Mouse (Mus musculus): ENCODE data around the gene Rab26.

The Rab26 gene

GRCm38 (mm10) chr17:24507129-24507664, 26.8 kb downstream of the Rab26 start:
- DNase-seq, result no peak

DNA sequence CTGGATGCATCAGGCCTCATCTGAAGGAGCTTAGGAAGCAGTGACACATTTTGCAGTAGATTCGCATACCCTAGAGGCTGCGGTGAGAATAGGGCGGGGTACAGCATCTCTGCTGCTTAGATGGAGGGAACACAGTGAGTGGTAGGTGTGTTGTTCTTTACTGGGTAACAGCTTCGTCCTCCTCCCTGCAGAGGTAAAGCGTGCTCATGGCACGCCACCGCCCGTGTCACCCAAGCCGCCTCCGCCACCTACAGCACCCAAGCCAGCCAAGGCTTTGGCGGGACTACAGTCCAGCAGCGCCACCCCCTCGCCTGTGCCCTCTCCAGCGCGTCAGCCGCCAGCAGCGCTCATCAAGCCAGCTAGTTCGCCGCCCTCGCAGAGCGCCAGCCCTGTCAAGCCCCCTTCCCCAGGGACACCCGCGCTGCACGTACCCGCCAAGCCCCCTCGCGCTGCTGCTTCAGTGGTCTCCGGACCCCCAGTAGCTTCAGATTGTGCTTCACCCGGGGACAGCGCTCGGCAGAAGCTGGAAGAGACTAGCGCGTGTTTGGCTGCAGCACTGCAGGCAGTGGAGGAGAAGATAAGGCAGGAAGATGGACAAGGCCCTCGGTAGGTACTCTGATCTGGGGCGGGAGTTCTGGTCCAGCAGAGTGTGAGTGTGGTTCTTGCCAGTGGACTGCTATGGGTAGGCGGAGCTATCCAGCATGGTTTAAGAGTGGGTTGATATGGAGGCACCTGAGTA, 27.5 kb downstream of the Rab26 start:
- no peak for DNase-seq

DNA sequence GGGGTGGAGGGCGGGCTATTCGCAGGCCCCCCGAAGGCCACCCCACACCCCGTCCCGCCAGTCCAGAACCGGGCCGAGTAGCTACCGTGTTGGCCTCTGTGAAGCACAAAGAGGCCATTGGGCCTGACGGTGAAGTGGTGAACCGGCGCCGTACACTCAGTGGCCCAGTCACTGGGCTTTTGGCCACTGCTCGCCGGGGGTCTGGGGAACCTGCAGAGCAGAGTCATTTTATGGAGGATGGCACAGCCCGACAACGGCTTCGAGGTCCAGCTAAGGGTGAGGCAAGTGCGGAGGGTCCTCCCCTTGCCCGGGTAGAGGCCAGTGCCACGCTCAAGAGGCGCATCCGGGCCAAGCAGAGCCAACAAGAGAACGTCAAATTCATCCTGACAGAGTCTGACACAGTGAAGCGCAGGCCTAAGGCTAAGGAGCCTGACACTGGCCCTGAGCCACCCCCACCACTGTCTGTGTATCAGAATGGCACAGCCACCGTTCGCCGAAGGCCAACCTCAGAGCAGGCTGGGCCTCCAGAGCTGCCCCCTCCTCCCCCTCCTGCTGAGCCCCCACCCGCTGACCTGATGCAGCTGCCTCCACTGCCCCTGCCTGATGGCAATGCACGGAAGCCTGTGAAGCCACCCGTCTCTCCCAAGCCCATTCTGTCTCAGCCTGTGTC, 28.6 kb downstream of the Rab26 start:
- DNase-seq, result no peak

GRCm38 (mm10) chr17:24504085-24504484, 29.9 kb downstream of the Rab26 start:
- DNase-seq, result no peak

- DNase-seq, result no peak
Observed at GRCm38 (mm10) chr17:24502208-24502607, 31.8 kb downstream of the Rab26 start.

- DNase-seq, result no peak
Observed at GRCm38 (mm10) chr17:24496026-24496425, 38.0 kb downstream of the Rab26 start.

DNA sequence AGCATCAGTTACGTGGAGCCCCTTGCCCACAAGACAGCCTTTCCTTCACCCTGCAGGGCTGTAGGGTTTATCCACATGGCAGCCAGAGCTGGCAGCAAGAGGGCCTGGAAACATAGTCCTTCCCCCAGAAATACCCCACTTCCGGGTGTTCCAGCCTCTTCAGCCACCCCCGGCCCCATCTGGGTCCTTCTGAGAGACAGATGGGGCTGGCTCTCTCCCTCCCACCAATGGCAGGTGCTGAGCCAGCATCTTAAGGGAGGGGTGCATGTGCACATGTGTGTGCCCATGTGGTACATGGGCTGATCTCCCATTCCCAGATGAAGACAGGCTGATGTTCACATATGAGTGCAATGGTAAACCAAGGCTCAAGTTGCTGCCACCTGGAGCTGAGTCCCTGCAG, 38.6 kb downstream of the Rab26 start:
- DNase-seq, result no peak

DNA sequence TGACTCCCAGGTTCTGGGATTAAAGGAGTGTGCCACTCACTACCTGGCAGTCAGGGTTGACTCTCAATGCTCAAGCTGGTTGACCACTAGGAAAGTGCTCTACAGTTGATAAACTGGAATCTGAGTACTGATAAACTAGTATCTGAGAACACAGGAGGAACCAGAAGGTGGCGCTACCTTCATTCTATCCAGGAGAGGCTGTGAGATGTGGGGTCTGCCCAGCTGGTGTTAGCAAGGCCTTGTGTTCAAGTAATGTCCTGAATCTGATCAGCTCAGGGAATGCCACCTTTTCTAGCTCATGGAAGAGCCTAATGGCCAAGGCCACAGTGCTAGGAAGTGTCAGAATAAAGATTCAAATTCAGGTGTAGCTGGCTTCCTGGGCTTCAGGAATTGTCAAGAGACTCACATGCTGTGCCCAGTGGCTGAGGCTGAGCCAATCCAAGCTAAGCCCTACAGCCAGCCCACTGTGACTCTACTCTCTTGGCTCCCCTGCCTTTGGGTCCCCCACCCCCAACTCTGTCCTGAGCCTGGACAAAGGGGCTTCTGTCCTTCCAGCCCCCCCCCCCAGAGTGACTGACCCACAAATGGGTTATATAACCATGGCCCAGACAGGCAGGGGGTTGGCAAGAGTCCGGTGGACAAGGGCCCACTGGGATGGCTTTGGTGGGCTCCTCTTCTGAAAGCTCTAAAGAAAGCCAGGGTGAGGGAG, 39.2 kb downstream of the Rab26 start:
- peak; percentile 82 for DNase-seq

DNA sequence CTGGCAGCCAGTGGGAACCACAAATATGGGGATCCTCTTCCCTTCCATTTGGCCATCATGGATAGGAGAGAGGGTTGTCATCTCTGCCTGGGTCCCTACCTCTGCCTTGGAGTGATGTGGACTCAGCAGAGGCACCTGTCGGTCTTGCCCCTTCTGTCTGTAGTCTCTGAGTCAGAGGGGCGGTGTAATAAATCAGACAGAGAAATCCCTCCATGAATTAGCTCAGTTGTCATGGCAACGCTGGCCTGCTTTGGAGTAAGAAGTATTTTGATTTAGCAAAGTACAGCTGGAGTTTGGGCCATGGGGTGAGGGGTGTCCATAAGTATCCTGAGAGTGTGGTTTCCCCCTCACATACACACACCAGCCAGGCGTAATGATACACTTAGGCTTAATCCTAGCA, 43.6 kb downstream of the Rab26 start:
- no peak for DNase-seq

GRCm38 (mm10) chr17:24489265-24490030, 44.6 kb downstream of the Rab26 start:
- DNase-seq, result no peak

DNA sequence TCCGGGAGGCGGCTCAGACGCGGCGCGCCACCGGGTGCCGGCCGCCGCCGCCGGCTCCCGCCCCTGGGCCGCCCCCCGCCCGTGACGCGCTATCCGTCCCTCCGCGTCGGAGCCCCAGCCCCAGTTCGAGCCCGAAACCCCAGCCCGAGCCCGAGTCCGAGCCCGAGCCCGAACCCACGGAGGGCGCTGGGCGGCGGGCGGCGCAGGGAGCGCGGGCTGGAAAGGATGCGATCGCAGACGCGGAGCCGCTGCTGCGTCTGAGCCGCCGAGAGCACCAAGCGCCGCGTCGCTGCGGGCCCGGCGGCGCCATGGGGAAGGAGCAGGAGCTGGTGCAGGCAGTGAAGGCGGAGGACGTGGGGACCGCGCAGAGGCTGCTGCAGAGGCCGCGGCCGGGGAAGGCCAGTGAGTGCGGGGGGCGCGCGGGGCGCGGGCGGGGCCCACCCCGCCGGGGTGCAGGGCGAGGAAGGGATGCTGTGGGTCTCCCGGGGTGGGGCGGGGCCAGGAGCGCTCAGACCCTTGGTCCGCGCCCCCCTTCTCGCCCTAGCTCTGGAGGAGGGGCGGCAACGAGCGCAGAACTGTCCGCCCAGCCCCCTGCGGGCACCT, 45.2 kb downstream of the Rab26 start:
- peak; percentile 27 for DNase-seq

DNA sequence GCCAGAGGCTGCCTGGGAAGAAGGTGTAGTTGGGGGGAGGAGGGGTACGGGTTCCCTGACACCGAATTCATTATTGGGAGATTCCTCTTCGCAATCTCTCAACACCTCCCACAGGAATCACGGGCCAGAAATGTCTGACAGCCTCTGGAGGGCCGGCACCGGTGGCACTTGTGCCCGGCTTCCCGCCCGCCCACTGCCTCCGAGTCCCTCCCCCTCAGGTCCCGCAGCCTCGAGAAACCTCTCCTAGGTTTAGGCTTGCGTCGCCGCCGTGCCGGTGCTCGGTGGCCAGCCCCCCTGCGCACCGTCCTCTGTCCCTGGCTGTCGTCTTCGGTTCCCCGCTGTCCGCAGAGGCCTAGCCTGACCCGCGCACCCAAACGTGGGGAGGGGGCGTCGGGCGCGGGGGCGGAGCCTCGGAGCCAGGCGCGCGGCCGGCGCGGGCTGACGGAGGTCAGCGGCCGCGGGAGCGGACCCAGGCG, 45.8 kb downstream of the Rab26 start, which contains the start of gene Caskin1:
Gene Caskin1 (plus strand): TSS at position 416 of the 476 bp plus-strand sequence.
- DNase-seq, result peak; percentile 29

GRCm38 (mm10) chr17:24485090-24485860, 48.7 kb downstream of the Rab26 start:
- no peak for DNase-seq

GRCm38 (mm10) chr17:24483495-24483894, 50.5 kb downstream of the Rab26 start:
- no peak for DNase-seq

GRCm38 (mm10) chr17:24481027-24481815, 52.8 kb downstream of the Rab26 start:
- DNase-seq, result no peak

DNA sequence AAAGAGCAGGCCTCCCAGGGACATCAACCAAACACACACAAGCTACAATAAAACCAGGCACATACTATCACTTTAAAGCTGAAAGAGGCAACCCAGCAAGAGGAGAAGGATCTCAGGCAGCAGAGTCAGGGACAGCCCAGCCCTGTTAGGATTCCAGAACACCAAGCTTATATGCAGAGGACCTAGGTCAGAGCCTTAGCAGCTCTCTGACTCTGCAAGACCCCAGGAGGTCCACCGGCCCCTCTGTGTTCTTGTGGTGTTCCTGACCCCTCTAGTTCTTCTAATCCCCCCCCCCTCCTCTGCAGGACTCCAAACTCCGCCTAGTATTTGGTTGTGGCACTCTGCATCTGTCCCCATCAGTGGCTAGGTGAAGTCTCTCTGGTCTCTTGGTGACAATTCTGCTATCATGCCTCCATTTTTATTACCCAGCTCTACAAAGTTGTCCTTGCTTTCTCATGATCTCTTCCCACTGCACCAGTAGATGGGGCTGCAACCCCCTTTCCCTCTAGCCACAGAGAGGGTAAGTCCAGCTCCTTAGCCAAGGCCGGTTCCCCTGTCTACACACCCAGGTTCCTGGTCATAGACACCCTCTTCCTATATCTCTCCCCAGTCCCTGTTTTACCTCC, 53.7 kb downstream of the Rab26 start:
- DNase-seq, result no peak

DNA sequence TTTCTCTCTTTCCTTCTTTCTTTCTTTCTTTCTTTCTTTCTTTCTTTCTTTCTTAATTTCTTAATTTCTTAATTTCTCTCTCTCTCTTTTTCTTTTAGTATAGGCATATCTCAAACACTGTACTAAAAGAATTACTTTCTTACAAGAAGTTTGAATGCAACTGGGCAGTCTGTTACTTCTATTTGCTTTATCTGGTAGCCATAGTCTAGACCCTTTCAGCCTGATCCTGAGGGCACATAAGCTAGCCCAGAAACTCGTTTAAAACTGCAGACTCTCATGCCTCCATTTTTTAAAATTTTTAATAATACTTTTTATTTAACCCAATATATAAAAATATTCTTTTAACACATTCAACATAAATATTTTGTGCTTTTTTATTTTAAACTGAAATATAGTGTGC, 54.6 kb downstream of the Rab26 start:
- DNase-seq, result no peak

DNA sequence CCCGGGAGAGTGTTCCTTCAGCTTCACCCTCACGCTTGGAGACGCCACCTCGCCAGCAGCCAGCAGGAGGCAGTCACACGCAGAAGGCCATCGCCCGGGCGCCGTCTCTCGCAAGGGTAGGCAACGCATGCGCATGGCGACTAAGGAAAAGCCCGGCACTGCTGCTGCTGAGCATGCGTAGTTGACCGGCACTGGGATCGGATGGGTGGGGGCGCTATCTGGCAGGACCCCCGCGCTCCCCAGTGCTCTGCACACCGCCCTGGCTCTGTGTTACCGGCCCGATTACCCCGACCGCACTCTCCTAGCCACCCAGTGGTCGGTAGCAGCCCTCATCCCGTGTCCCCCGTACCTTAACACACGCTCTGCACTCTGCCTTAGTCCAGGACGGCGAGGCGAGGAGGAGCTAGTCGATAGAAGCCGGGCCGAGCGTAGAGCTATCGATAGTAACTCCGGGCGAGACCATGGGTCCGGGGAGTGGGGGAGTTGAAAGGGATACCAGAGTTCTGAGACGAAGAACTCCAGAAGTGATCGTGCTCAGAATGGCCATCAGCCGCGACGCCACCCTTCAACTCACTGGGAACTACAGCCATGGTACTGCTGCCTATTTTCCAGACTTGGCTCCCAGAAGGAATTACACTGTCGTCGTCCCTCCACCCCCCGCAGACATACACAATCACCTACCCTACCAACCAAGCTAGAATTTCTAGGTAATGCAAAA, 55.2 kb downstream of the Rab26 start, which contains the start of gene Mlst8:
Gene Mlst8 (minus strand): TSS at position 416 of the 718 bp plus-strand sequence.
- peak; percentile 99 for DNase-seq

GRCm38 (mm10) chr17:24477985-24478600, 55.9 kb downstream of the Rab26 start:
- DNase-seq, result no peak

Data from lung, postnatal 14 days (tissue).